Mouse (Mus musculus) small intestine, adult 2 months (tissue): ENCODE measurements around the gene Supt5.

Experiments used
- CTCF ChIP-seq: fragments of 200-500 bp; IDR thresholded peaks from 2 replicates; pipeline ENCODE4 v1.5.1; 2012; ENCODE audit warnings: low read depth, mild to moderate bottlenecking, control low read depth, inconsistent platforms, low read length, moderate library complexity, mixed read lengths; ENCODE audit not compliant: insufficient replicate concordance, insufficient read length; ENCODE audit errors: extremely low read depth
- POLR2A ChIP-seq: fragments of 200-500 bp; IDR thresholded peaks from 2 replicates; pipeline ENCODE4 v1.6.1; 2012; ENCODE audit warnings: low read depth, mild to moderate bottlenecking, control low read depth, inconsistent platforms, low read length, moderate library complexity

GRCm38 (mm10) chr7:28328260-28328659 is 10.3 kb downstream of the Supt5 start:
- TF ChIP-seq CTCF = no peak
- no peak for TF ChIP-seq POLR2A
